Mouse (Mus musculus) cerebellum, adult 2 months (tissue): ENCODE measurements around the gene Ints2. TPM values are rescaled to one million over a fixed set of nuclear protein-coding genes. Genes with fewer than 3 reads are reported as not detected.
A peak's percentile ranks its signal among the peaks of the same experiment; 100 is the strongest.

Experiments used
- DNase-seq, 2 experiments: peaks; one replicate each; pipeline ENCODE4 v3.0.0; 2021
- H3K27ac ChIP-seq: fragments of 200-500 bp; 2 replicates; pipeline ENCODE4 v1.5.1; 2012; ENCODE audit warnings: low read length, control low read depth, inconsistent platforms; ENCODE audit not compliant: insufficient read depth
- H3K27me3 ChIP-seq: fragments of 200-500 bp; 2 replicates; pipeline ENCODE4 v1.6.1; 2012; ENCODE audit warnings: inconsistent platforms, mild to moderate bottlenecking, low read length, moderate library complexity; ENCODE audit not compliant: control insufficient read depth, insufficient read depth
- H3K4me1 ChIP-seq: fragments of 200-500 bp; 2 replicates; pipeline ENCODE4 v1.6.1; 2011; ENCODE audit warnings: low read length; ENCODE audit not compliant: control insufficient read depth, insufficient read depth
- H3K4me3 ChIP-seq: fragments of 200-500 bp; replicated peaks from 2 replicates; pipeline ENCODE3; 2011; ENCODE audit warnings: mild to moderate bottlenecking, low read depth, low read length, control low read depth; ENCODE audit not compliant: insufficient read depth
- CTCF ChIP-seq: fragments of 200-500 bp; IDR thresholded peaks from 2 replicates; pipeline ENCODE4 v1.5.1; 2011; ENCODE audit warnings: low read depth, mild to moderate bottlenecking, control low read depth, low read length, moderate library complexity, borderline replicate concordance; ENCODE audit not compliant: insufficient read depth
- POLR2A ChIP-seq: fragments of 200-500 bp; IDR thresholded peaks from 2 replicates; pipeline ENCODE4 v1.6.1; 2011; ENCODE audit warnings: low read length, control low read depth, borderline replicate concordance; ENCODE audit not compliant: insufficient read depth
- WGBS: fragments of 180-500 bp; shearing (Covaris S2); methylation state at CpG from one replicate; pipeline ENCODE4 v1.1.7; 2018; 5-methylcytosine and 5-hydroxymethylcytosine counted together
- polyA plus RNA-seq: library from polyadenylated mRNA; depleted of rRNA; stranded (reverse); fragments of >200 nt; gene quantifications from 2 replicates; pipeline ENCODE4 v1.2.3, GENCODE M21; 2012

Ints2 gene
- polyA plus RNA-seq, 1 experiment, result 13.9 TPM

DNA sequence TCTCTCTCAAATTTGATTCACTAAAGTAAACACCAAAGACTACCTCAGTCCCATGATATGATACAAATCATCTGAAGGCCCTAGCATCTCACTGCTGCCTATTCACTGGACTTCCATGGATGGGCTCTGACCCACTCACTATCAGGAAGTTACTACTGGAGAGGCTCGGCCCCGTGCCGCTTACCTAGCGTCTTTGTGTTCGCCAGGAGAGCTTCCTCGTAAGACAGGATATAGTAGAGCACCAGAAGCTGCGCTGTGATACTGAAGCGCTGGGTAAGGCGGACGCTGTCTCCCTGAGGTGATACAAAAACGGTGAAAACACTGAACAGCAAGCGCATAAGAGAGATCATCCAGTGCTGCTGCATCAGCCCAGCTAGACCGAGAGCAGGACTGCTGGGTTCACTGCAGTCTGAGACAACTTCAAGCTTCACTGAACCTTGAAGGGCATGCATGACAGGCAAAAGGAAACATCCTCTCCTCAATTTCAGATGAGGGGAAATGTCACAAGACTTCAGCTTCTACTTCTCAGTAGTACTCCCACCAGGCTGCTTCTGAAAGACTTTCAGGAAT is 25.5 kb downstream of the Ints2 start:
- Histone ChIP-seq H3K27ac (no peak overlapping the region), H3K27me3 (no peaks in the 10 kb centered on the region), H3K4me3 (no peak overlapping the region), H3K4me1 (no peaks in the 10 kb centered on the region)
- DNase-seq, result no peak
- TF ChIP-seq POLR2A, result no peak
- no peak for TF ChIP-seq CTCF
- WGBS, result 93% methylated on average over 13 of the region's 13 CpGs

DNA sequence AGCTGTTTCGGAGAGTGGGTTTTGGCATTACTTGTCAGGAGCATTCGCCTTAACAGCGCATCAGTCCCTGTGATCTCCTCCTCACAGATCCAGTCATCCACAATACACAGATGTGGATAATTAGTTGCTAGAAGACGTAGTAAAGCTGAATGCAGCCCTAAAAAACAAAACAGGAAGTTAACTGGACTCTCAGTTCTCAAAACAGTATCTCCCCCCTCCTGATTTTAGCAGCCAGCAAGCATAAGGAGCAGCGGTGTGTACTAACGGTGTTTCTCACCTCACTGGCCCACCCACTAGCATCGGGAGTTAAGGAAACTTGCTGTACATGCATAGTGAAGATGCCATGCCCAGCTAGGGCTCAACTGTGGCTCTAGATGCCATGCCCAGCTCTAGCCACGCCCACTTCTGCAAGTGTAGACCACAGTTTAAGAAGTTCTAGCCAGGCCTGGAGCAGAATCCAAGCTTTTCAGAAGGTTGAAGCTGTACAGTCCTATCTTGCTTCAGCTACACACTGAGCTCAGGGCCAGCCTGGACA is 30.7 kb downstream of the Ints2 start:
- TF ChIP-seq CTCF, result no peak
- no peak for TF ChIP-seq POLR2A
- no peak for DNase-seq
- Histone ChIP-seq H3K4me3 (no peak overlapping the region), H3K27ac (no peak overlapping the region), H3K27me3 (no peaks in the 10 kb centered on the region), H3K4me1 (no peaks in the 10 kb centered on the region)
- 83% methylated on average over 8 of the region's 8 CpGs for WGBS

- H3K27me3 ChIP-seq, result no peaks in the 10 kb centered on the region
- H3K27ac ChIP-seq, result no peak overlapping the region
- DNase-seq, result no peak
- no peaks in the 10 kb centered on the region for H3K4me1 ChIP-seq
- H3K4me3 ChIP-seq, result no peak overlapping the region
- TF ChIP-seq POLR2A (no peak), CTCF (no peak)
- 82% methylated on average over 4 of the region's 4 CpGs for WGBS
Measured at GRCm38 (mm10) chr11:86225761-86226160, 31.6 kb downstream of the Ints2 start.

DNA sequence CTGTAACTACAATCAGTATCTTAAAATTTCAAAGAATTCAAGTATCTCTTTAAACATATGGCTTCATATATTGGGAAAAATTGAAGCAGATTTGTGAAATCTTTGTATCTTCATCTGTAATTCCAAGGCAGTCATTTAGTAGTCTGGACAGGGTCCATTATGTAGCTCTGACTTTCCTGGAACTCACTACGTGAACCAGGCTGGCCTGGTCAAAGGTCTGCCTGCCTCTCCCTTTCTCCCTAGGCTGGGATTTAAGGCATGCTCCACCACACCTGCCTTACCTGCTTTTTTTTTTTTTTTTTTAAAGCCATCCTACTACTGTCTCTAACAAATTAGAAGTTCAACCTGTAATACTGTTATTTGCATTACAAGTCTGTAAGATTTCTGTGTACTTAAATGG is 45.6 kb downstream of the Ints2 start:
- Histone ChIP-seq H3K27ac (no peak overlapping the region), H3K27me3 (no peaks in the 10 kb centered on the region)
- 77% methylated on average over 1 of the region's 1 CpGs for WGBS

DNA sequence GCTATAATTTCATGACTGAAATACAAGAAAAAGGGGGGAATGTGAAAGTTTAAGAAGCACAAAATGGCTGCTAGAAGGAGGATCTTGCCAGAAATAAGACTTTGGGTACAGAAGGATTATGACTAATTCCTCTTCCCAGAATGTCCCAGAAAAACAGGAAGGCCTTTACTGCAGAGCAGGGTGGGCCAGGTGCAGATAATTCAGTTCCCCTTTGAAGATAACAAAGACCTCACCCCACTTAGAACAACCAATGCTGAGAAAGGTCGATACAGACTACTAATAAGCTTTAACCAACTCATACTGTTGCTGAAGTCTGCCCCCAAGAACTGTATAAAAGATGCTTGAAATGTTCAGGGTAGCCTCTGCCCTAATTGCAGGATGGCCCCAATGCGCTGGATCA is 48.3 kb downstream of the Ints2 start:
- Histone ChIP-seq H3K27me3 (no peaks in the 10 kb centered on the region), H3K4me3 (no peak overlapping the region), H3K4me1 (no peaks in the 10 kb centered on the region), H3K27ac (no peak overlapping the region)
- DNase-seq, result no peak
- TF ChIP-seq POLR2A (no peak), CTCF (no peak)
- WGBS, result 96% methylated on average over 2 of the region's 2 CpGs

More for the DNA sequence above, 45.6 kb downstream of the Ints2 start:
- no peaks in the 10 kb centered on the region for H3K4me1 ChIP-seq
- no peak for DNase-seq
- H3K4me3 ChIP-seq, result no peak overlapping the region
- no peak for TF ChIP-seq CTCF
- no peak for TF ChIP-seq POLR2A

DNA sequence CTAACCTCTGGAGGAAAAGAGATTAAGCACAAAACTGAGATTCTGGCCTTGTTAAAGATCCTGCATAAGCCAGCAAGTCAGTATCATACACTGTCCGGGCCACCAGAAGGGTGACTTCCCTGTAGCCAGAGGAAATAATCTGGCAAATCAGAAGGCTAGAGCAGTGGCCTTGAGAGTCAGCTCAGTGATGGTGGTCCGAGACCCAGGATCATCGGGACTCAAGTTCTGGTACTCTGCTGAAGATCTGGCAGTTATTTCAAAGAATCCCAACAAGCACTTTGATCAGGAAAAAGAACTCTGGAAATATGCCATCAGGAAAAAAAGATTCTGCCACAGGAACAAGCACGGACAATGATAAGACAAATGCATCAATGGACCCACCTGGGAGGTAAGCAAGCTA is 51.5 kb downstream of the Ints2 start:
- Histone ChIP-seq H3K27ac (no peak overlapping the region), H3K27me3 (no peaks in the 10 kb centered on the region), H3K4me1 (0 out of 2 replicates have a peak, but pooled peaks cover 3% of the 10 kb centered on the region), H3K4me3 (no peak overlapping the region)
- no peak for DNase-seq
- no peak for TF ChIP-seq POLR2A
- TF ChIP-seq CTCF, result no peak
- whole genome bisulfite sequencing, result 98% methylated on average over 4 of the region's 4 CpGs

- no peak overlapping the region for H3K27ac ChIP-seq
- H3K4me1 ChIP-seq, result 0 out of 2 replicates have a peak, but pooled peaks cover 3% of the 10 kb centered on the region
- WGBS, result 98% methylated on average over 5 of the region's 5 CpGs
- H3K4me3 ChIP-seq, result no peak overlapping the region
- H3K27me3 ChIP-seq, result no peaks in the 10 kb centered on the region
- TF ChIP-seq CTCF, result no peak
- no peak for TF ChIP-seq POLR2A
- no peak for DNase-seq
Measured at GRCm38 (mm10) chr11:86205031-86205430, 52.3 kb downstream of the Ints2 start.

- Histone ChIP-seq H3K27ac (no peak overlapping the region), H3K4me1 (0 out of 2 replicates have a peak, but pooled peaks cover 3% of the 10 kb centered on the region), H3K27me3 (no peaks in the 10 kb centered on the region), H3K4me3 (peak overlapping the region; percentile 95)
- 34% methylated on average over 16 of the region's 16 CpGs for WGBS
- no peak for TF ChIP-seq POLR2A
- TF ChIP-seq CTCF, result no peak
- peak; percentile 21 to 26 for DNase-seq
Measured at GRCm38 (mm10) chr11:86201901-86202675, 55.3 kb downstream of the Ints2 start.
